14 mouse cellular contexts compared by ENCODE assay signal in genomic region chr7:56765612-56766445, GRCm38 (mm10).
DNase-seq lines count a peak whose midpoint lies in the region; ATAC-seq lines count a peak whose summit lies in the region.
"Had no signal": no experiment of that assay in that cellular context is flagged by ENCODE, and none has a peak within 500 bp of the region (broad histone marks: within the 10 kb centered on the region; RNA-seq: fewer than 3 reads in every experiment).

No protein-coding gene starts in this region.

- H3K4me2 ChIP-seq in midbrain, embryonic 13.5 days (replicated peaks) = no peak overlapping the region
- H3K4me2 ChIP-seq: liver, embryonic 13.5 days had no signal

- WGBS in midbrain, embryonic 13.5 days = 23% methylated on average over 10 of the region's 10 CpGs

- no peaks in the 10 kb centered on the region for H3K9me3 ChIP-seq in midbrain, embryonic 13.5 days
- H3K9me3 ChIP-seq: embryonic facial prominence, embryonic 10.5 days; liver, embryonic 13.5 days had no signal

- no peaks in the 10 kb centered on the region for H3K27me3 ChIP-seq in midbrain, embryonic 13.5 days
- H3K27me3 ChIP-seq: liver, embryonic 13.5 days had no signal

- no peak overlapping the region for H3K9ac ChIP-seq in midbrain, embryonic 13.5 days (replicated peaks)
- H3K9ac ChIP-seq: liver, embryonic 13.5 days had no signal

- H3K27ac ChIP-seq in midbrain, embryonic 13.5 days = peak overlapping the region; percentile 39; the same call in 1 of the 2 replicates
- H3K27ac ChIP-seq: embryonic facial prominence, embryonic 10.5 days; liver, embryonic 13.5 days had no signal

- intact Hi-C loops in heart, postnatal 14 days (cut with DNase I) = no loop called here

- H3K36me3 ChIP-seq in midbrain, embryonic 13.5 days = no peaks in the 10 kb centered on the region
- H3K36me3 ChIP-seq: embryonic facial prominence, embryonic 10.5 days; liver, embryonic 13.5 days had no signal

- DNase-seq in embryo, embryonic 9.5 days (ENCODE audit: extremely low spot score) = peak; percentile 4
- no peak for DNase-seq in embryo, embryonic 10.5 days (ENCODE audit: low spot score)
- peak; percentile 2 for DNase-seq in ovary, adult 18-20 months (ENCODE audit: low spot score)
- no peak for DNase-seq in ovary, postnatal 14 days (ENCODE audit: low spot score)
- peak; percentile 4 for DNase-seq in testis, postnatal 14 days (ENCODE audit: low spot score)
- DNase-seq in thymus, postnatal 0 days (ENCODE audit: low spot score) = no peak
- DNase-seq in heart, postnatal 14 days = no peak
- DNase-seq: adrenal gland, postnatal 10 days; cerebellum, adult 11-12 months; liver, embryonic 13.5 days; lung, postnatal 4 days had no signal

- peaks cover 14% of the 10 kb centered on the region for H3K4me1 ChIP-seq in midbrain, embryonic 13.5 days (replicated peaks)
- H3K4me1 ChIP-seq: embryonic facial prominence, embryonic 10.5 days; liver, embryonic 13.5 days had no signal

- peak; percentile 93 for ATAC-seq in midbrain, embryonic 13.5 days

- no peak overlapping the region for H3K4me3 ChIP-seq in midbrain, embryonic 13.5 days (replicated peaks)
- H3K4me3 ChIP-seq: embryonic facial prominence, embryonic 10.5 days; liver, embryonic 13.5 days; myocyte had no signal

Comparison
In these comparisons a context has a peak if more than half of its experiments do, and no peak if none do; other contexts are left out.
1. DNase-seq: peak in embryo, embryonic 9.5 days (single experiment), ovary, adult 18-20 months (single experiment) and testis, postnatal 14 days (single experiment); none in embryo, embryonic 10.5 days (single experiment), ovary, postnatal 14 days (single experiment), thymus, postnatal 0 days (single experiment) and heart, postnatal 14 days (0 of 2).